Mouse (Mus musculus): Measurements from ENCODE around the gene Ptf1a. TPM values are rescaled to one million over a fixed set of nuclear protein-coding genes. Genes with fewer than 3 reads are reported as not detected.
A peak's percentile ranks its signal among the peaks of the same experiment; 100 is the strongest.

Gene Ptf1a
- total RNA-seq (2015; ENCODE audit: low replicate concordance) (not detected in 2 replicates), total RNA-seq (2017; ENCODE audit: low replicate concordance) (not detected in 2 replicates)

DNA sequence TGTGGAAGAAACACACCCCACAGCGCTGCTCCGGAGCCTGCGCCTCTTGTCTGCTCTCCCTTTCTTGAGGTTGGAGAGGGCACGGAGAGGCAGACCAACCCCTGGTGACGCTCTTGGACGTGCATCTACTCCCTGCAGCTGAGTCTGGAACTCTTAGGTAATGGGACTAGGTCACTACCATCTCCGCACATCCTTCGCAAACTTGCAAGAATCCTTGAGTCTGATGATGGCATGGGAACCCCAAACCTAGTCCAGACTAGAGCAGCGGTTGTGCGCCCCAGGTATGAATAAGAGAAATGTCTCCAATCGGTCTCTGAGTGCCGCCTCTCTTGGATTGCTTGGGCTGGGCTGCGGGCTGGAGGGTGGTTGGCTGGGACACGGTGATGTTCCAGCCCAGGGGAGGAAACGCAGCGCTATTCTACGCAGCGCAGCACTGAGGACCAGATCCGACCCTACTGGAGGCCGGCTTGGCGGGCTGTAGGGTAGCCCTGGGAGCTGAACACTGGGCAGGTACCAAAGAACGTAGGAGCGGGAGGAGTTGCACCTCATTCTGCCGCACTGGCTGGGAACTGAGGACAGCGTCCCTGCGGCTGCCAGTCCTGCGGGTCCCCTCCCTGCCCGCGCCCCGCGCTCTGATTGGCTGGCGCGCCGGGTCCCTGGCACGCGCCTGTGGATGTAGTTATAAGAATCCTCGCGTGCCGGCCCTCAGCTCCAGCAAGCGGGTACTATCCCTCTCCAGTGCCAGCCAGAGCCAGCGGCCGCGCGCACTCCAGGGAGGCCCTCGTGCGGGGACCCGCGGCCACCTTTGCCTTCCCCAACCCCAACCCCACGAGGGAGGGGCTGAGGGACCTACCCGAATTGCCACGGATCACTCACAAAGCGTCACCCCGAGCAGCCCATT, at the start of gene Ptf1a:
Gene Ptf1a, plus strand, starts transcription at position 733 of the 901 bp plus-strand sequence.
- no peak for ATAC-seq (replicated peaks; ENCODE audit: low FRiP score, poor library complexity, severe bottlenecking)

DNA sequence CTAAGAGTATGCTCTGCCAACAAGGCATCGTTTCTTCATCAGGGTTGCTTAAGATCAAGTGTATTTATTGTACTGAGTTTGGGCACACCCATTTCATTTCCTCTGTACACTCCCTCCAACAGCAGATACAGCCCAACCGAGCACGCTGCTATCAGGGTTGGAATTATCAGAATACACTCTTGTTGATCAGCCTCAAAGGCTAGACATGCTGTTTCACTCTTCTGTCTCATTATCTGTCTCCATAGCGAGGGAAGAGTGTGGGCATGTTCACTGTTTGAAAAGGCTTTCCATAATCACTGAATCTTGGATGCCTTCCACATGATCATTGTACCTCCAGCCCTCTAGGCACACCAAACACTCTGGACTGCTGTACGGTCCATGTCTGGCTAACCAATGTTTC, 40.1 kb upstream of the Ptf1a start:
- no peak for ATAC-seq (replicated peaks; ENCODE audit: low FRiP score, poor library complexity, severe bottlenecking)

DNA sequence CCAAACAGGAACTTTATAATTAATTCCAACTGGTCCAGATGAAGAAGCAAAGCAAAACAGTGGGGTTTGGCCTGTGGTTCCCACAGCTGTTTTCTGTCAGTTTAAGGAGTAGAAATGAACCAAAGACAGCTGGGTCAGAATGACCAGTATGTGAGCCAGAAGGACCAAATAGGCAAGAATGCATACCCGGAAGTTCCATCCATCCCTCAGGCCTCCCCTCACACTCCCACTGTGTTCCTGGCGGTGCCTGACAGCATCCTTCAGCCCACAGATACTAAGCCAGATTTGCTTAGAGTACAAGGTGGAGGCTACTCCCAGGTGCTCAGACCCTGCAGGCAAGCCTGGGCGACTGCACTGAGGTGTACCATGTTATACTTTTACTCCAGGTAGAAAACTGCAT, 38.9 kb upstream of the Ptf1a start:
- ATAC-seq (replicated peaks; ENCODE audit: low FRiP score, poor library complexity, severe bottlenecking): no peak

DNA sequence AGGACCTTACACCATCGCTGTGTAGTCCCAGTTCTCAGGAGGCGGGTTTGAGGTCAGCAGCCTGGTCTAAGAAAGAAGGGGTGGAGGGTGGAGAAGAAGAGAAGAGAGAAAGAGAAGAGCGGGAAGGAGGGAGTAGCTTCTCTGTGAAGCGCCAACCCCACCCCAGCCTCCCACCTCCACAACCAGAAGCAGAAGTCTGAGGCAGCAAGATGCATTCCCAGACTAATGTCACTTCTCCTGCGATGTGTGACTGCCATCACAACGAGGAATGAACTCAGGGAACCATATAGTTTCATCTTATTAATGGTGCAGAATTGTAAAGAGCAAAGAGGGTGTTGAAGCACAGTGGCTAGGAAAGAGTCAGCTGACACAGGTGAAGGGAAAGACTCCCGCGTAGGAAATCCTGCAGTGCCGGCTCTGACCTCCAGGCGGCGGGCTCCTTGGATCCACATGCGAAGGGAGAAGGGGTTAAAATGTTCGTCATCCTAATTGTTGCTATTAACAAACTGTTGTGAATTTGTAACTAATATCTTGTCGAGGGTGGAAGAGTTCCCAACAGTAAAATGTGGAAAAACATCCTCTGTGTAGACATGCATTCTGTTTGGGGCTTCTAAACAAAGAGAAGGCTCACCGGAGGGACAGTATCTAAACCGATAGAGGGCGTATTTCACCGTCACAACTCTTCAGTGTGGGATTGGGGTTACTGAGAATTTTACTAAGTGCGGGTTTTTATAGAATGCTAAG, 31.1 kb upstream of the Ptf1a start:
- ATAC-seq (replicated peaks; ENCODE audit: low FRiP score, poor library complexity, severe bottlenecking): peak; percentile 82

DNA sequence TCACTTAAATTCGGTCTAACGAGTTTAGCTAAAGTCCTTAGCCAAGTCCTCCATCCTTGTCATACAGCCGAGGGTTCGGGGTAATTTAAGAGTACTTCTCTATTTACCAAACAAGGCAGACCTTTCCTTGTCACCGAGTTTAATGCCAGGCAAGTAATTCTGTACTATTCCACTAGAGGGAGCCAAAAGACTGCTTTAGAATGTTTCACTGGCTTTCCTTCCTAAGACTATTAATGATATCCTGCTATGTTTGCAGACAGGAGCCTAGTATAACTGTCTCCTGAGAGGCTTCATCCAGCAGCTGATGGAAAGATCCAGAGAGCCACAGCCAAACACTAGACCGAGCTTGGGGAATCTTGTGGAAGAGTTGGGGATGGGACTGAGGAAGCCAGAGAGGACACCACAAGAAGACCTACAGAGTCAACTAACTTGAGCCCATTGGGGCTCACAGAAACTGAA, 30.4 kb upstream of the Ptf1a start:
- 0 out of 2 replicates have a peak, but pooled peaks have one; percentile 75 for ATAC-seq (replicated peaks; ENCODE audit: low FRiP score, poor library complexity, severe bottlenecking)

GRCm38 (mm10) chr2:19416066-19416465, 29.4 kb upstream of the Ptf1a start:
- ATAC-seq (replicated peaks; ENCODE audit: low FRiP score, poor library complexity, severe bottlenecking): no peak

- ATAC-seq (replicated peaks; ENCODE audit: low FRiP score, poor library complexity, severe bottlenecking): no peak
Measured at GRCm38 (mm10) chr2:19419686-19420345, 25.6 kb upstream of the Ptf1a start.

DNA sequence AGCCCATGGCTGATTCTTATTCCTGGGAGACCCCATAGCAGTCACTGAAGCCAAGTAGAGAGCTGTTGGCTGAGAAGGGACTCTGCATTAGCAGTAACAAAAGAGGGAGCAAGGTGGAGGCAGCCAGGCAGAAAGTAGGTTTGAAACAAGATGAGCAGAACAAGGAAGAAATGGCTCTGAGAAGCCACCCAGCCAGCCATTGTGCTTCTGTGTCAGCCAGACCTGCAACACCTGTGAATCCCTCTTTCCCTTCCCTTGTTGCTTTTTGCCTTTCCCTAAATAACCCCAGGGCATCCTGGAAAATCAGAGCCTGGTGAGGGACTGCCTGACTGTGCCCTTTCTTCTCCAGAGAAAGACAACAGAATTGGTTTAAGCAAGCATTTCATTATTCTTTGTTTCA, 23.2 kb upstream of the Ptf1a start:
- ATAC-seq (replicated peaks; ENCODE audit: low FRiP score, poor library complexity, severe bottlenecking): no peak

DNA sequence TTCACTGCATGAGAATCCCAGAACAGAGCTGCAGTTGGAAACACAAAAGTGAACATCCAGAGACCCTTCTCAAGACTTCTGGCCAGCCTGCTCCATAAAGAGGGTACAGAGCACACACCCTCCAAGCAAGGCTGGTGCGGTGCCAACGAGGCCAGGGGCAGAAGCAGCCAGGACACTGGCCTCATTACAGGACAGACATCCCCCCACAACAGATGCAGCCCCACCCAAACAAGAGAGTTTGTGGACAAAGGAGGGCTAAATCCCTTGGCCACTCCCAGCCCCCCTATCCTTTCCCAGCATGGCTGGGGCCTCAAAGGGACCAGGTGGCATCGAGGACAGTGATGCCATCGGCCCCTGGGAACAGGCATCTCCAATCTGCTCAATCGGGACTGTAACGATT, 22.4 kb upstream of the Ptf1a start:
- ATAC-seq (replicated peaks; ENCODE audit: low FRiP score, poor library complexity, severe bottlenecking): no peak

- ATAC-seq (replicated peaks; ENCODE audit: low FRiP score, poor library complexity, severe bottlenecking): no peak
Measured at GRCm38 (mm10) chr2:19429031-19429430, 16.4 kb upstream of the Ptf1a start.

- ATAC-seq (replicated peaks; ENCODE audit: low FRiP score, poor library complexity, severe bottlenecking): no peak
Measured at GRCm38 (mm10) chr2:19429691-19430690, 15.5 kb upstream of the Ptf1a start.

DNA sequence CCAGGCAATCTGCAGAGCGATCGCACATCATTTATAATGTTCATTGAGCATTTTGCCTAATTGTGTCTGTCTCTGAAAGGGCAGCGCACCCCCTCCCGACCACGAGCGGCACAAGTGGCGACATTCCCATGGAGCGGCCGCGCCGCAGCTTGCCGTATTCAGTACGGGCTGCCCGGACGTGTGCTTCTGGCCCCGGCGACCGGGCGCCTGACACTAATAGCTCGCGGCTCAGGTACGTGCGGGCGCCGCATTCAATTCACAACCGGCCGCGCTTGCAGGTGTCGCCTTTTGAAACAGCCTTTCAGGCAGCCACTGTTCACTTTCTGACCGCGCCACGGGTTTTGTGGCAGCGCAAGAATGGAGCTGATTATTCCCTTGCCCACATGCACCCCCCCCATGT, 14.7 kb upstream of the Ptf1a start:
- ATAC-seq (replicated peaks; ENCODE audit: low FRiP score, poor library complexity, severe bottlenecking): no peak

DNA sequence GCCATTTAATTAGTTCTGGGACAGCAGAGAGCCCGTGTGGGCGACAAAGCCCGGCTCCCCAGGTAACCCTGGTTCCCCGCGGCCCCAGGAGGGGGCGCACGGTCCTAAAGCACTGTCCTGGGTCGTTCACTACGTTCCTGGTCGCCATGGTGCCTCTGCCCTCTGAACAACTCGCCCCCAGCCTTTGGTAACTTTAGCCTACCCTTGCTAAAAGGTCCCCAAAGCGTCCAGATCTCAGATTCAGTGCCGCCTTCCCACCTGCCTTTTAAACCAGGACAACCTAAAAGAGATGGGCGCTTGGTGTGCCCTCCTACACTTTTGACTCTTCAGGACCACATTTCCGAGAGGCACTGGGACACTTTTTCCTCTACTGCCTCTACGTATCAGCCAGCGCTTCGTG, 14.3 kb upstream of the Ptf1a start:
- ATAC-seq (replicated peaks; ENCODE audit: low FRiP score, poor library complexity, severe bottlenecking): no peak

DNA sequence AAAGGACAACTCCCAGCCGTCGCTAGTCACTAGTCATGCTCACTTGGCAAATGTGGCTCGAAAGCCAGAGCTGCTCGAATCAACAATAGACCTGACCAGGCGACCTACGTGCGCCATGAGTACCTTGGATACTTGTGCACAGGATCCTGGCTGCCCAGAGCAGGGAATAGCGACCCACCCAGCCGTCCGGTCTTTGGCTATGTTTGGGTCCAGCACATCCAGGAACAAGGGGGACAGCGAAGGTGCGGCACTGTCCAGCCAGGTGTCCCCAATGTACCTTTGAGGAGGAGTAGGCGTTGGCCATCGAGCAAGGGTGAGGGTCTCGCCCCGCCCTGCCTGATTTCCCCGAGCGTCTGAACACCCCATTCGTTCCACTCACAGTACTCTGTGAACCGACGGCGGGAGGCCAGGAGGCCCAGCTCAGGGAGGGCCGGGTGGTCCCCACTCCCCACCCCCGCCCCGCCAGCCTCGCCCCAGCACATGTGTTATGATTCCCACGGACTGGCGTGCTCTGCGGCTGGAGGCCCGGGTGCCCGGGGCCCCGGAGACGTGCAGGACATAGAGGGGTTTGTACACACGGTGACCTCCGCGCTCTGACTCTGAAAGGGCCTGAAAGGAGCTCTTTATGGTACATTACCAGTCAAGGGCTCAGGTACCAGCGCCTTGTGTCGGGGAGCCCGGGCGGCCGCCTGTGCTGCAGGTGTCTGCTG, 13.7 kb upstream of the Ptf1a start:
- ATAC-seq (replicated peaks; ENCODE audit: low FRiP score, poor library complexity, severe bottlenecking): no peak

DNA sequence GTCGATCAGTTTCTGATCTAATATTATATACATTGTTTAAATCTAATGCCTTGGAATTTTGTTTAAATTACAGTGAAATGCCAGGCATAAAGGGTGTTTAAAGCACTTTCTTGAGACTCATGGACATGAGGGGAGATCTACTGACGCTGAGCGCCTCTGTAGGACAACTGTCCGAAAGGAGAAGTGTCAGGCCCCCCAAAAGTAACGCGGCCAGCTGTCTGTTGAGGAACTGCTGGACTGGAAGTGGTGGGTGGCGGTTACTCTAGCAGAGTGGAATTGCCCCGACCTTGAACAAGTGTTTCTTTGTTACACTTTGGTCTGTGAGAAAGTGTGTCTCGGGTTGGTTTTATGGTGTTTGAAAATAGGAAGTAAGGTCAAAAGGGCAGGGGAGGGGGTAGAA, 1.1 kb upstream of the Ptf1a start:
- ATAC-seq (replicated peaks; ENCODE audit: low FRiP score, poor library complexity, severe bottlenecking): no peak

DNA sequence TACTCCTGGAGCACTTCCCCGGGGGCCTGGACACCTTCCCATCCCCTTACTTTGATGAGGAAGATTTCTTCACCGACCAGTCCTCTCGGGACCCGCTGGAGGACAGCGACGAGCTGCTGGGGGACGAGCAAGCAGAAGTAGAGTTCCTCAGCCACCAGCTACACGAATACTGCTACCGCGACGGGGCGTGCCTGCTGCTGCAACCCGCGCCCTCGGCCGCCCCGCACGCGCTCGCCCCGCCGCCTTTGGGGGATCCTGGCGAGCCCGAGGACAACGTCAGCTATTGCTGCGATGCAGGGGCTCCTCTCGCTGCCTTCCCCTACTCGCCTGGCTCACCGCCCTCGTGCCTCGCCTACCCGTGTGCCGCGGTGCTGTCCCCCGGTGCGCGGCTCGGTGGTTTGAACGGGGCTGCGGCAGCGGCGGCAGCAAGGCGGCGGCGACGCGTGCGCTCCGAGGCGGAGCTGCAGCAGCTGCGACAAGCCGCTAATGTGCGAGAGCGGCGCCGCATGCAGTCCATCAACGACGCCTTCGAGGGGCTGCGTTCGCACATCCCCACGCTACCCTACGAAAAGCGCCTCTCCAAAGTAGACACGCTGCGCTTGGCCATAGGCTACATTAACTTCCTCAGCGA, 523 bp downstream of the Ptf1a start:
- no peak for ATAC-seq (replicated peaks; ENCODE audit: low FRiP score, poor library complexity, severe bottlenecking)

GRCm38 (mm10) chr2:19446746-19447145, 1.3 kb downstream of the Ptf1a start:
- ATAC-seq (replicated peaks; ENCODE audit: low FRiP score, poor library complexity, severe bottlenecking): no peak

- ATAC-seq (replicated peaks; ENCODE audit: low FRiP score, poor library complexity, severe bottlenecking): no peak
Measured at GRCm38 (mm10) chr2:19448042-19448700, 2.7 kb downstream of the Ptf1a start.
